Mouse (Mus musculus) limb, embryonic 14.5 days (tissue): Measurements from ENCODE around the gene Jmjd8. TPM values are rescaled to one million over a fixed set of nuclear protein-coding genes. Genes with fewer than 3 reads are reported as not detected.
A peak's percentile ranks its signal among the peaks of the same experiment; 100 is the strongest.

Experiments used
- ATAC-seq: fragments of 200-750 bp; cut with Nextera tagmentation; 2 replicates; pipeline ENCODE4 v1.8.0; 2017; ENCODE audit warnings: low read depth, moderate number of reproducible peaks, moderate TSS enrichment; ENCODE audit not compliant: low FRiP score
- DNase-seq: peaks from one replicate; pipeline ENCODE4 v3.0.0-alpha.2; 2015; ENCODE audit warnings: low spot score
- H3K27ac ChIP-seq: fragments of 300-500 bp; sonication (generic); replicated peaks from 2 replicates; pipeline ENCODE4 v1.5.1; 2014; ENCODE audit warnings: low read depth, mild to moderate bottlenecking, low read length, moderate library complexity, mixed read lengths
- H3K27me3 ChIP-seq: fragments of 300-500 bp; sonication (generic); 2 replicates; pipeline ENCODE4 v1.6.1; 2014; ENCODE audit warnings: low read length, mixed read lengths; ENCODE audit not compliant: control insufficient read depth, insufficient read depth
- H3K36me3 ChIP-seq: fragments of 300-500 bp; sonication (generic); 2 replicates; pipeline ENCODE4 v1.6.1; 2014; ENCODE audit warnings: mild to moderate bottlenecking, low read length, moderate library complexity, mixed read lengths; ENCODE audit not compliant: control insufficient read depth, insufficient read depth
- H3K4me1 ChIP-seq: fragments of 300-500 bp; sonication (generic); 2 replicates; pipeline ENCODE4 v1.6.1; 2014; ENCODE audit warnings: antibody characterized with exemption, low read length, mixed read lengths; ENCODE audit not compliant: control insufficient read depth, insufficient read depth
- H3K4me2 ChIP-seq: fragments of 300-500 bp; sonication (generic); replicated peaks from 2 replicates; pipeline ENCODE4 v1.6.1; 2014; ENCODE audit warnings: low read depth, mild to moderate bottlenecking, low read length, moderate library complexity; ENCODE audit not compliant: severe bottlenecking
- H3K4me3 ChIP-seq: fragments of 300-500 bp; sonication (generic); replicated peaks from 2 replicates; pipeline ENCODE4 v1.5.1; 2014; ENCODE audit warnings: low read length
- H3K9ac ChIP-seq: fragments of 300-500 bp; sonication (generic); 2 replicates; pipeline ENCODE4 v1.6.1; 2014; ENCODE audit warnings: mild to moderate bottlenecking, low read depth, low read length, moderate library complexity; ENCODE audit not compliant: severe bottlenecking
- H3K9me3 ChIP-seq: fragments of 300-500 bp; sonication (generic); 2 replicates; pipeline ENCODE4 v1.6.1; 2016; ENCODE audit warnings: low read length; ENCODE audit not compliant: control insufficient read depth
- POLR2A ChIP-seq: fragments of 200-500 bp; IDR thresholded peaks from 2 replicates; pipeline ENCODE4 v1.8.0; 2012; ENCODE audit warnings: inconsistent platforms, mild to moderate bottlenecking, moderate library complexity, borderline replicate concordance; ENCODE audit not compliant: insufficient read depth, insufficient read length; ENCODE audit errors: extremely low read depth
- WGBS: fragments of 180-500 bp; shearing (Covaris S2); extraction: QIAGEN DNeasy Blood & Tissue Kit; methylation state at CpG from one replicate; pipeline ENCODE4 v1.1.7; 2014; 5-methylcytosine and 5-hydroxymethylcytosine counted together
- polyA plus RNA-seq, 2 experiments: library from polyadenylated mRNA; depleted of rRNA in 1 of 2; stranded (reverse) in 1 of 2; unstranded in 1 of 2; fragments of >200 nt; fragmentation: Nextera tagmentation in 1 of 2; extraction: Ambion mirVana in 1 of 2; gene quantifications; 2 replicates each; pipeline versions ENCODE4 v1.2.1 to v1.2.3; 2012 to 2014

Jmjd8 gene
- polyA plus RNA-seq, 2 experiments = 41.5 to 64.4 TPM

GRCm38 (mm10) chr17:25827011-25827410, 1.7 kb upstream of the Jmjd8 start:
- Histone ChIP-seq H3K4me3 (no peak overlapping the region), H3K36me3 (peaks cover 41% of the 10 kb centered on the region)

GRCm38 (mm10) chr17:25827546-25828222, 983 bp upstream of the Jmjd8 start:
- Histone ChIP-seq H3K27me3 (no peaks in the 10 kb centered on the region), H3K9ac (no peak overlapping the region), H3K4me3 (no peak overlapping the region), H3K4me1 (peaks cover 34% of the 10 kb centered on the region), H3K36me3 (peaks cover 41% of the 10 kb centered on the region), H3K9me3 (no peaks in the 10 kb centered on the region), H3K27ac (no peak overlapping the region), H3K4me2 (no peak overlapping the region)
- 91% methylated on average over 22 of the region's 22 CpGs for WGBS
- ATAC-seq = no peak
- no peak for DNase-seq
- TF ChIP-seq POLR2A = no peak

More at GRCm38 (mm10) chr17:25827011-25827410, 1.7 kb upstream of the Jmjd8 start:
- WGBS = 96% methylated on average over 13 of the region's 13 CpGs
- no peak for ATAC-seq
- TF ChIP-seq POLR2A = no peak
- no peak overlapping the region for H3K4me2 ChIP-seq
- H3K27me3 ChIP-seq = no peaks in the 10 kb centered on the region
- no peak for DNase-seq
- H3K27ac ChIP-seq = no peak overlapping the region
- no peaks in the 10 kb centered on the region for H3K9me3 ChIP-seq
- no peak overlapping the region for H3K9ac ChIP-seq
- H3K4me1 ChIP-seq = peaks cover 34% of the 10 kb centered on the region

DNA sequence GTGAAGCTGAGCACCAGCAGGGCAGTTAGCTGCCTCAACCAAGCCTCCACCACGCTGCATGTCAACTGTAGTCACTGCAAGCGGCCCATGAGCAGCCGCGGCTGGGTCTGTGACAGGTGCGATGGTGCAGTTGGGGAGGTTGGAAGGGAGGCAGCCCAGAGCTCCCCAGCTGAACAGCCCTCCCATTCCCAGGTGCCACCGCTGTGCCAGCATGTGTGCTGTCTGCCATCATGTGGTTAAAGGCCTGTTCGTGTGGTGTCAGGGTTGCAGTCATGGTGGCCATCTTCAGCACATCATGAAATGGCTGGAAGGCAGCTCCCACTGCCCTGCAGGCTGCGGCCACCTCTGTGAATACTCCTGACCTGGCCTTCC, 458 bp upstream of the Jmjd8 start:
- Histone ChIP-seq H3K27me3 (no peaks in the 10 kb centered on the region), H3K9me3 (no peaks in the 10 kb centered on the region), H3K9ac (peak overlapping the region; percentile 73; the same call in 1 of the 2 replicates), H3K4me2 (peak overlapping the region; percentile 79), H3K36me3 (peaks cover 41% of the 10 kb centered on the region), H3K4me1 (peaks cover 34% of the 10 kb centered on the region), H3K4me3 (peak overlapping the region; percentile 67), H3K27ac (peak overlapping the region; percentile 81; the same call in 1 of the 2 replicates)
- 88% methylated on average over 8 of the region's 8 CpGs for WGBS
- no peak for DNase-seq
- no peak for TF ChIP-seq POLR2A
- no peak for ATAC-seq

GRCm38 (mm10) chr17:25829558-25830017, 921 bp downstream of the Jmjd8 start:
- WGBS = 42% methylated on average over 8 of the region's 8 CpGs
- Histone ChIP-seq H3K4me2 (peak overlapping the region; percentile 79), H3K9me3 (no peaks in the 10 kb centered on the region), H3K27me3 (no peaks in the 10 kb centered on the region), H3K36me3 (peaks cover 41% of the 10 kb centered on the region), H3K9ac (peak overlapping the region; percentile 73), H3K4me1 (peaks cover 36% of the 10 kb centered on the region), H3K4me3 (peak overlapping the region; percentile 67), H3K27ac (peak overlapping the region; percentile 81)
- DNase-seq = no peak
- TF ChIP-seq POLR2A = no peak
- no peak for ATAC-seq

DNA sequence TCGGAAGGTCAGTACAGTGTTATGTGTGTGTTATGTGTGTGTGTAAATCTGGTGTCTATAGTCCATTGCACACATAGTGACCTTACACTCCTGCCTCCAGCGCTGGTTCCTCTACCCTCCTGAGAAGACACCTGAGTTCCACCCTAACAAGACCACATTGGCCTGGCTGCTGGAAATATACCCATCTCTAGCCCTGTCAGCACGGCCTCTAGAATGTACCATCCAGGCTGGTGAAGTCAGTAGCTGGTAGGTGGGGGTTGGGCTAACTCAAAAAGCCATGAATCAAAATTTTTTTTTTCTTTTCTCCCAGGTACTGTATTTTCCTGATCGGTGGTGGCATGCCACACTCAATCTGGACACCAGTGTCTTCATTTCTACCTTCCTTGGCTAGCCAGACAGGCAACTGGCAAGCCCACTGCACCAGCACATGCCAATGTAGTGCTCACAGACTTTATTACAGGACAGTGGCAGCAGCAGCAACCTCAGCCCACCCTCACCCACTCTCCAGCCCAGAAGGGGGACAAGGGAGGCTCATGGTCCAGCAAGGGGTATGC, 1.6 kb downstream of the Jmjd8 start:
- no peak for ATAC-seq
- Histone ChIP-seq H3K27me3 (no peaks in the 10 kb centered on the region), H3K27ac (no peak overlapping the region), H3K9me3 (no peaks in the 10 kb centered on the region), H3K36me3 (peaks cover 48% of the 10 kb centered on the region), H3K9ac (no peak overlapping the region; the same call in 1 of the 2 replicates), H3K4me3 (peak overlapping the region; percentile 67), H3K4me1 (peaks cover 40% of the 10 kb centered on the region), H3K4me2 (peak overlapping the region; percentile 79)
- DNase-seq = no peak
- WGBS = 87% methylated on average over 4 of the region's 4 CpGs
- no peak for TF ChIP-seq POLR2A
